Mouse (Mus musculus) intestine, postnatal 0 days (tissue): Measurements from ENCODE around the gene Kcnmb1. TPM values are rescaled to one million over a fixed set of nuclear protein-coding genes. Genes with fewer than 3 reads are reported as not detected.
A peak's percentile ranks its signal among the peaks of the same experiment; 100 is the strongest.

ENCODE experiments used
- ATAC-seq: fragments of 200-750 bp; cut with Nextera tagmentation; 2 replicates; pipeline ENCODE4 v1.8.0; 2017; ENCODE audit warnings: mild to moderate bottlenecking, moderate TSS enrichment, moderate library complexity
- H3K27ac ChIP-seq: fragments of 300-500 bp; sonication (generic); 2 replicates; pipeline ENCODE4 v1.5.1; 2014; ENCODE audit warnings: mild to moderate bottlenecking, low read depth, low read length, moderate library complexity
- H3K27me3 ChIP-seq: fragments of 300-500 bp; sonication (generic); replicated peaks from 2 replicates; pipeline ENCODE4 v1.6.1; 2014; ENCODE audit warnings: low read length, mixed read lengths; ENCODE audit not compliant: control insufficient read depth, insufficient read depth
- H3K36me3 ChIP-seq: fragments of 300-500 bp; sonication (generic); 2 replicates; pipeline ENCODE4 v1.6.1; 2014; ENCODE audit warnings: mild to moderate bottlenecking, moderate library complexity; ENCODE audit not compliant: control insufficient read depth, insufficient read depth
- H3K4me1 ChIP-seq: fragments of 300-500 bp; sonication (generic); replicated peaks from 2 replicates; pipeline ENCODE4 v1.6.1; 2014; ENCODE audit warnings: antibody characterized with exemption, low read length, mixed read lengths; ENCODE audit not compliant: control insufficient read depth, insufficient read depth
- H3K4me2 ChIP-seq: fragments of 300-500 bp; sonication (generic); replicated peaks from 2 replicates; pipeline ENCODE4 v1.6.1; 2014; ENCODE audit warnings: low read depth, mild to moderate bottlenecking, moderate library complexity
- H3K4me3 ChIP-seq: fragments of 300-500 bp; sonication (generic); 2 replicates; pipeline ENCODE4 v1.5.1; 2014; ENCODE audit warnings: low read depth, low read length
- H3K9ac ChIP-seq: fragments of 300-500 bp; sonication (generic); 2 replicates; pipeline ENCODE4 v1.6.1; 2014; ENCODE audit warnings: mild to moderate bottlenecking, low read depth, low read length
- H3K9me3 ChIP-seq: fragments of 300-500 bp; sonication (generic); 2 replicates; pipeline ENCODE4 v1.6.1; 2016; ENCODE audit warnings: mixed run types; ENCODE audit not compliant: control insufficient read depth
- CTCF ChIP-seq: sonication (generic); IDR thresholded peaks from 2 replicates; pipeline ENCODE4 v1.5.1; 2016; ENCODE audit warnings: low read depth, mild to moderate bottlenecking, control low read depth, antibody characterized with exemption, moderate library complexity
- WGBS: fragments of 180-500 bp; shearing (Covaris S2); extraction: QIAGEN DNeasy Blood & Tissue Kit; methylation state at CpG from one replicate; pipeline ENCODE4 v1.1.7; 2014; 5-methylcytosine and 5-hydroxymethylcytosine counted together
- polyA plus RNA-seq: library from polyadenylated mRNA; unstranded; fragments of >200 nt; fragmentation: Nextera tagmentation; extraction: Ambion mirVana; gene quantifications from 2 replicates; pipeline ENCODE4 v1.2.1, GENCODE M21; 2015

Gene Kcnmb1
- 1.8 and 1.9 TPM in 2 replicates for polyA plus RNA-seq

DNA sequence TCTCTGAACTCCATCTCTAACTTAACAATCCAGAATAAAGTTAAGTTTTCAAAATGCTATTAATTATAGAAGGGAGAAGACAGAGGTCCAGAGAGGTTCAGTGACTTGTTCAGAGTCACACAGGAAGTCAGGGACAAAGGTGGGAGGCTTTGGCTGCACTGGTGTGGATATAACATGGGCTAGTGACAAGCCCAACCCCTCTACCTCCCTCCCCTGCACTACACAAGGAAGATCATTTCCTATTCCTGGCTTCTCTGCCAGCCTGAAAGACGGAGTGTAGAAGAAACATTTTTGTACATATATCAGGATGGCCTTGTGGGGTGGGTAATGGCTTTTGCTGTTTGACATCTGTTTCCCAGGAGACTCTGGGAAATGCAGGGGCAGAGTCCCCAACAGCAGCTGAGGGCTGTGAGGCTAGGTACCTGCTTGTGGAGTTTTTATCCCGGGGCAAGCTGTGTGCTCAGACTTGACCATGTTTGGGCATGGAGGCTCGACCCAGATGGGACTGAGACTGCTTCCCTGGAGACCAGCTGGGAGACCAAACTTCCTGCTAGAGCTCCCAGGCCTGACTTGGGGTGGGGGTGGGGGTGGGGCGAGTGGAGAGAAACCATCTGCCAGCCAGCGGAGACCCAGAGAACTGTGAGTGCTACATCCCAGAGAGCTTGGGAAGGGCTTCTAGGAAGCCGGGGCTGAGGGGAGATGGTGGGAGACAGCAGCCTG is at the start of gene Kcnmb1:
TSS of gene Kcnmb1 (plus strand) at position 326 of the 720 bp plus-strand sequence.
- no peaks in the 10 kb centered on the region for H3K9me3 ChIP-seq
- no peak within 1 kb of the TSS for H3K4me3 ChIP-seq

DNA sequence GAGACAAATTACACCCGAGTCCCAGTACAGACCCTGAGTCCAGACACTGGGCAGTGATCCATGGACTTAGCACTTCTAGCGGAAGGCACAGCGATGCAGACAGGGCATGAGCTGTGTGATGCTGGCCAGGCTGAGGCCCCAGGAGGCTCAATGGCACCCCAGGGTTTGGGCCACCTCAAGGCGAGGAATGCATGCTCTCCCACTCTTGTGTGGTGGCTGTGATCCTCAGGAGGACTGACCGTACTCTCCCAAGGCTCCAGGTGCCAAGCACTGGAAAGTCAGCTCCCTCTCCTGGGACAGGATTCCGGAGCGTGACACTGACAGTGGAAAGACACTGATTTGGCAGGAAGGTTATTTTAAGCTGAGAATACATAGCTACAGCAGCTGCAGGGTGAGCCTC is 49.8 kb upstream of the Kcnmb1 start:
- Histone ChIP-seq H3K36me3 (no peaks in the 10 kb centered on the region), H3K9ac (no peak overlapping the region), H3K4me1 (no peaks in the 10 kb centered on the region), H3K4me2 (no peak overlapping the region), H3K27ac (no peak overlapping the region), H3K27me3 (no peaks in the 10 kb centered on the region), H3K9me3 (no peaks in the 10 kb centered on the region), H3K4me3 (no peak overlapping the region)
- no peak for ATAC-seq
- TF ChIP-seq CTCF: no peak
- WGBS: 80% methylated on average over 7 of the region's 7 CpGs

More for the DNA sequence above, at the start of gene Kcnmb1:
- Histone ChIP-seq H3K27ac (no peak within 1 kb of the TSS; the same call in 1 of the 2 replicates), H3K4me2 (0 out of 2 replicates have a peak within 1 kb of the TSS, but pooled peaks have one; percentile 17), H3K36me3 (no peaks in the 10 kb centered on the region), H3K27me3 (no peaks in the 10 kb centered on the region), H3K9ac (no peak within 1 kb of the TSS), H3K4me1 (no peaks in the 10 kb centered on the region)
- peak; percentile 56 for ATAC-seq
- 24% methylated on average over 6 of the region's 6 CpGs for WGBS
- no peak for TF ChIP-seq CTCF

DNA sequence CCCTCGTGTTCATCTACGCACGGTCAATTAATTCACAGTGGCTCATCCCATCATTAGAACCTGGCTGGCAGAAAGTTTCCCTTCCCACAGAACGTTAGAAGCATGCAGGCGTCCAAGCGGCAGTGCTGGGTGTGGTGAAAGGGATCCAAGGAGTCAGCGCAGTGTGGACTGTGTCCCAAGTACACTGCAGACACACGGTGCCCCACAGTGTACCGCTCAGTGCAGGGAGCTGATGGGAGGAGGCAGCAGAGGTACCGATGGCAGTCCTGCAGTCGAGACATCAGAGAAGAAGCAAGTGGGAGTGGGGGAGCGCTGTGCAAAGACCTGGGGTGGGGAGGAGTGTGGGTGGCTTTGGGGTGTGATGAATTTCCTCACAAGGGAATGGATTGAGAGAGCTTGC is 48.6 kb upstream of the Kcnmb1 start:
- H3K4me3 ChIP-seq: no peak overlapping the region
- H3K4me2 ChIP-seq: no peak overlapping the region
- H3K9me3 ChIP-seq: no peaks in the 10 kb centered on the region
- H3K4me1 ChIP-seq: no peaks in the 10 kb centered on the region
- no peaks in the 10 kb centered on the region for H3K36me3 ChIP-seq
- no peak for TF ChIP-seq CTCF
- H3K9ac ChIP-seq: no peak overlapping the region
- H3K27me3 ChIP-seq: no peaks in the 10 kb centered on the region
- 78% methylated on average over 12 of the region's 12 CpGs for WGBS
- H3K27ac ChIP-seq: no peak overlapping the region
- ATAC-seq: no peak

DNA sequence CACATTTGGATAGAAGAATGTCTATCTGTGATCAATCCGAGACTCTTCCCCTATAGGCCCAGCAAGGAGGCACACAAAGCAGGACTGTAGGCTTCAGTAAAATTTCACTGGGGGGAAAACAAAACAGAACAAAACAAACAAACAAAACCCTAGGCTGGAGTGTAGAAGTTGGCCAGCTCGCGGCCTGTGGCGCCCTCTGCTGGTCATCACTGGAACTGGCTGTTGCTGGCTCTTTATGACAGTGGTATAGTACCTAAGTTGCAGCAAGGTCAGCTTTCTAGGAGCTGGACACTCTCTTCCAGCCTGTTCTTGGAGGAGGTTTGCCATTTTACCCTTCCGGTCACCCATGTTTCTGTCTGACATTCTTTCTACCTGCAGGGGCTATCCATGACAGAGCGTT is 45.2 kb upstream of the Kcnmb1 start:
- H3K4me1 ChIP-seq: no peaks in the 10 kb centered on the region
- no peaks in the 10 kb centered on the region for H3K36me3 ChIP-seq
- peak; percentile 95 for TF ChIP-seq CTCF
- 23% methylated on average over 6 of the region's 6 CpGs for WGBS
- H3K9me3 ChIP-seq: no peaks in the 10 kb centered on the region
- no peak overlapping the region for H3K27ac ChIP-seq
- H3K27me3 ChIP-seq: no peaks in the 10 kb centered on the region
- no peak overlapping the region for H3K9ac ChIP-seq
- no peak overlapping the region for H3K4me2 ChIP-seq
- 0 out of 2 replicates have a peak, but pooled peaks have one; percentile 33 for ATAC-seq
- H3K4me3 ChIP-seq: no peak overlapping the region

DNA sequence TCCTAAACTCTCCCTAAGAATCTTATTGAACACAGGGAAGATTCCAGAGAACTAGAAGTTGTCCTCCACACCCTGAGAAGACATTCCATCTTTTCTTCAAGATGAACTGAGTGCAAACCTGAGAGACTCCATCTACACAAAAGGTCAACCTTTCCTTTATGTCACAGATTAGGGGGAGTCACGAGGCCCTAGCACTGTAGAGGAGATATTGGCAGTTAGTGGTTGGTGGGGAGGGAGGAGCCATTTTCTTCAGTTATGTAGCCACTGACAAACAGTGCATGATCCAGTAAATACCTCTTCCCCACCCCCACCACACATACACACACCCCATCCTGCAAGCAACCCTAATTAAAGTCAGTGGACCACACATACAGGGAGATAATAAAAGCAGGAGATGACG is 44.4 kb upstream of the Kcnmb1 start:
- Histone ChIP-seq H3K4me3 (no peak overlapping the region), H3K9me3 (no peaks in the 10 kb centered on the region), H3K9ac (no peak overlapping the region), H3K36me3 (no peaks in the 10 kb centered on the region), H3K4me1 (no peaks in the 10 kb centered on the region), H3K4me2 (no peak overlapping the region), H3K27me3 (no peaks in the 10 kb centered on the region), H3K27ac (no peak overlapping the region)
- no peak for ATAC-seq
- no peak for TF ChIP-seq CTCF
- 51% methylated on average over 2 of the region's 2 CpGs for WGBS

- no peaks in the 10 kb centered on the region for H3K9me3 ChIP-seq
- WGBS: 81% methylated on average over 7 of the region's 7 CpGs
- no peak overlapping the region for H3K27ac ChIP-seq
- H3K4me1 ChIP-seq: no peaks in the 10 kb centered on the region
- no peak for ATAC-seq
- no peak for TF ChIP-seq CTCF
- no peak overlapping the region for H3K4me2 ChIP-seq
- no peaks in the 10 kb centered on the region for H3K36me3 ChIP-seq
- no peaks in the 10 kb centered on the region for H3K27me3 ChIP-seq
- no peak overlapping the region for H3K9ac ChIP-seq
- H3K4me3 ChIP-seq: no peak overlapping the region
Observed at GRCm38 (mm10) chr11:33919826-33920225, 43.0 kb upstream of the Kcnmb1 start.
